Mouse (Mus musculus) ZHBTc4 (cell line): ENCODE results near the gene Odf2.
A peak's percentile ranks its signal among the peaks of the same experiment; 100 is the strongest.
"Not testable (repeated sequence)": the region's sequence is repeated elsewhere in the genome, so short reads cannot be mapped to it uniquely, and the experiment has no call there.

ENCODE experiments used
- DNase-seq: peaks from one replicate; pipeline ENCODE4 v3.0.0-alpha.2; 2011; ENCODE audit warnings: low read depth, low spot score

Gene Odf2

GRCm38 (mm10) chr2:29868949-29869645 is 19.9 kb upstream of the Odf2 start, which contains the start of gene Cercam:
TSS of gene Cercam (plus strand) at chr2:29869164.
- peak; percentile 95 for DNase-seq

GRCm38 (mm10) chr2:29869646-29870451 is 19.2 kb upstream of the Odf2 start:
- peak; percentile 51 for DNase-seq

GRCm38 (mm10) chr2:29872581-29873295 is 16.3 kb upstream of the Odf2 start:
- DNase-seq = no peak

GRCm38 (mm10) chr2:29873801-29874200 is 15.2 kb upstream of the Odf2 start:
- no peak for DNase-seq

- no peak for DNase-seq
Measured at GRCm38 (mm10) chr2:29878061-29878460, 11.0 kb upstream of the Odf2 start.

GRCm38 (mm10) chr2:29879191-29879590 is 9.8 kb upstream of the Odf2 start:
- no peak for DNase-seq

- peak; percentile 68 for DNase-seq
Measured at GRCm38 (mm10) chr2:29879964-29880830, 8.8 kb upstream of the Odf2 start.

- not testable (repeated sequence) for DNase-seq
Measured at GRCm38 (mm10) chr2:29886659-29887292, 2.2 kb upstream of the Odf2 start.

GRCm38 (mm10) chr2:29889991-29890833 is 1.2 kb downstream of the Odf2 start:
- DNase-seq = peak; percentile 95

GRCm38 (mm10) chr2:29891773-29892172 is 2.8 kb downstream of the Odf2 start:
- DNase-seq = no peak

GRCm38 (mm10) chr2:29896071-29896470 is 7.0 kb downstream of the Odf2 start:
- DNase-seq = no peak

- no peak for DNase-seq
Measured at GRCm38 (mm10) chr2:29897366-29897765, 8.3 kb downstream of the Odf2 start.

- no peak for DNase-seq
Measured at GRCm38 (mm10) chr2:29898081-29898480, 9.1 kb downstream of the Odf2 start.

GRCm38 (mm10) chr2:29902194-29902593 is 13.2 kb downstream of the Odf2 start:
- DNase-seq = no peak

- not testable (repeated sequence) for DNase-seq
Measured at GRCm38 (mm10) chr2:29908171-29908570, 19.1 kb downstream of the Odf2 start.

- peak; percentile 76 for DNase-seq
Measured at GRCm38 (mm10) chr2:29910042-29910441, 21.0 kb downstream of the Odf2 start.

GRCm38 (mm10) chr2:29917621-29918020 is 28.6 kb downstream of the Odf2 start:
- no peak for DNase-seq

GRCm38 (mm10) chr2:29922011-29922410 is 33.0 kb downstream of the Odf2 start:
- DNase-seq = peak; percentile 62

GRCm38 (mm10) chr2:29926542-29926941 is 37.5 kb downstream of the Odf2 start:
- DNase-seq = no peak

GRCm38 (mm10) chr2:29930506-29930905 is 41.5 kb downstream of the Odf2 start:
- peak; percentile 40 for DNase-seq
